Mouse (Mus musculus): Measurements from ENCODE around the gene Tenm4.

DNA sequence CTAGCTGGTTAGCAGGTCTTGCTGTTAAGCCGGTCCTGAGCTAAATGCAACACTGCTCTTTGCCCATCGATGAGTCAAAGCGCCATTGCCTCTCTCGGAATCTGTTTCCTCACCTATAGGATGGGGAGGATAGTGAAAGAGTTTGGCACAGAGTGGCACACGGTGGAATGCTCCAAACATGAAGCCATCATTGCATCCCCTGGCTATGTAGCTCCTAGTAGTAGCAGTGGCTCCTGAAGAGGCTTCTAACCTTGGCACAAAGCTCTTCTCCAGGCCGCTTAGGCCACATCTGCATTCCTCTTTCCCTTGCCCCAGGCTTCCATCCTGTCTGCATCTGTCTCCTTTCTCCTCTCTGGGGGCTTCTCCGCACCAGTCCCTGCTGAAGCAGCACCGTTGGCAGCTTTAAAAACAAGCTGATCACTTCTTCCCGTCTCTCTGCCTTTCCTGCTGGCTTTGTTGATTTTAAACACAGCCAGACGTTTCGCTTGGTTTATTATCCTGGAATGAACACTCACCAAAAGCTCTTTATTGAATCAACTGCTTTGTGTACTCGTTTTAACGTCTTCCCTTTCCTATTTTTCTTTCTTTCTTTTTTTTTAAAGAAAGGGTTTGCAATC is 626.8 kb downstream of the Tenm4 start:
- no peak for TF ChIP-seq CTCF (IDR thresholded peaks at IDR 0.05)
- TF ChIP-seq EP300 (IDR thresholded peaks at IDR 0.05), result no peak

Data from lung, postnatal 0 days (tissue).